Mouse (Mus musculus) spleen, adult 18-20 months (tissue): Measurements from ENCODE around the gene Dap.

Experiments
- DNase-seq, 2 experiments: peaks; one replicate each; pipeline ENCODE4 v3.0.0; 2022; ENCODE audit warnings: mixed read lengths in 2 of 2

Gene Dap

GRCm38 (mm10) chr15:31305181-31305580, 81.1 kb downstream of the Dap start:
- no peak for DNase-seq

GRCm38 (mm10) chr15:31306726-31307125, 82.6 kb downstream of the Dap start:
- DNase-seq: no peak

GRCm38 (mm10) chr15:31309526-31309925, 85.4 kb downstream of the Dap start:
- no peak for DNase-seq

GRCm38 (mm10) chr15:31312001-31312400, 87.9 kb downstream of the Dap start:
- DNase-seq: no peak

- DNase-seq: peak; percentile 26 to 68
Observed at GRCm38 (mm10) chr15:31315630-31316231, 91.6 kb downstream of the Dap start.

- no peak for DNase-seq
Observed at GRCm38 (mm10) chr15:31317056-31317805, 93.1 kb downstream of the Dap start.

GRCm38 (mm10) chr15:31318158-31318955, 94.2 kb downstream of the Dap start:
- no peak for DNase-seq

- DNase-seq: no peak
Observed at GRCm38 (mm10) chr15:31319046-31319445, 94.9 kb downstream of the Dap start.

GRCm38 (mm10) chr15:31320598-31321377, 96.7 kb downstream of the Dap start:
- no peak for DNase-seq

GRCm38 (mm10) chr15:31323684-31324083, 99.6 kb downstream of the Dap start:
- DNase-seq: peak in 1 of 2 experiments; percentile 28
